In genomic region chr1:51822531-51822930, GRCm38 (mm10) we compare ENCODE assay signal across 15 mouse cellular contexts.
DNase-seq lines count a peak whose midpoint lies in the region; ATAC-seq and TF ChIP-seq lines count a peak whose summit lies in the region.
"Had no signal": no experiment of that assay in that cellular context is flagged by ENCODE, and none has a peak within 500 bp of the region (broad histone marks: within the 10 kb centered on the region; RNA-seq: fewer than 3 reads in every experiment).

No protein-coding gene starts in this region.

- H3K36me3 ChIP-seq in intestine, embryonic 14.5 days (ENCODE audit: control insufficient read depth, insufficient read depth, low read length) = 0 out of 2 replicates have a peak, but pooled peaks cover 10% of the 10 kb centered on the region
- H3K36me3 ChIP-seq in intestine, postnatal 0 days (ENCODE audit: control insufficient read depth, insufficient read depth) = no peaks in the 10 kb centered on the region
- H3K36me3 ChIP-seq in lung, embryonic 15.5 days = peaks cover 10% of the 10 kb centered on the region
- no peaks in the 10 kb centered on the region for H3K36me3 ChIP-seq in embryonic facial prominence, embryonic 15.5 days
- H3K36me3 ChIP-seq in limb, embryonic 15.5 days = no peaks in the 10 kb centered on the region
- H3K36me3 ChIP-seq: liver, embryonic 12.5 days had no signal

- H3K9me3 ChIP-seq in intestine, embryonic 14.5 days (ENCODE audit: control insufficient read depth, low read length) = no peaks in the 10 kb centered on the region
- no peaks in the 10 kb centered on the region for H3K9me3 ChIP-seq in intestine, postnatal 0 days (ENCODE audit: control insufficient read depth)
- no peaks in the 10 kb centered on the region for H3K9me3 ChIP-seq in lung, embryonic 15.5 days
- H3K9me3 ChIP-seq in embryonic facial prominence, embryonic 15.5 days (replicated peaks) = no peaks in the 10 kb centered on the region
- H3K9me3 ChIP-seq in limb, embryonic 15.5 days = no peaks in the 10 kb centered on the region
- H3K9me3 ChIP-seq: hindbrain, embryonic 10.5 days; liver, embryonic 12.5 days had no signal

- peaks cover 26% of the 10 kb centered on the region for H3K4me1 ChIP-seq in intestine, embryonic 14.5 days (replicated peaks; ENCODE audit: control insufficient read depth, insufficient read depth, low read length)
- H3K4me1 ChIP-seq in intestine, postnatal 0 days (replicated peaks; ENCODE audit: control insufficient read depth, insufficient read depth, low read length) = no peaks in the 10 kb centered on the region; the same call in 1 of the 2 replicates
- peaks cover 45% of the 10 kb centered on the region for H3K4me1 ChIP-seq in lung, embryonic 15.5 days
- H3K4me1 ChIP-seq in embryonic facial prominence, embryonic 15.5 days = peaks cover 24% of the 10 kb centered on the region
- peaks cover 22% of the 10 kb centered on the region for H3K4me1 ChIP-seq in limb, embryonic 15.5 days
- H3K4me1 ChIP-seq: hindbrain, embryonic 10.5 days; liver, embryonic 12.5 days had no signal

- ATAC-seq in intestine, embryonic 14.5 days (replicated peaks; ENCODE audit: low FRiP score, low TSS enrichment, low read depth) = no peak
- ATAC-seq in intestine, postnatal 0 days = no peak
- no peak for ATAC-seq in lung, embryonic 15.5 days (ENCODE audit: borderline replicate concordance, extremely low read depth, low FRiP score, low TSS enrichment)
- ATAC-seq in embryonic facial prominence, embryonic 15.5 days (ENCODE audit: insufficient number of reproducible peaks, low FRiP score, low TSS enrichment, low read depth) = no peak
- ATAC-seq in limb, embryonic 15.5 days (ENCODE audit: insufficient number of reproducible peaks, low FRiP score, low TSS enrichment, low read depth) = no peak
- ATAC-seq: liver, embryonic 12.5 days had no signal

- no peaks in the 10 kb centered on the region for H3K27me3 ChIP-seq in intestine, embryonic 14.5 days (replicated peaks; ENCODE audit: control insufficient read depth, insufficient read depth, low read length)
- H3K27me3 ChIP-seq in intestine, postnatal 0 days (replicated peaks; ENCODE audit: control insufficient read depth, insufficient read depth, low read length) = no peaks in the 10 kb centered on the region
- H3K27me3 ChIP-seq in lung, embryonic 15.5 days = no peaks in the 10 kb centered on the region
- no peaks in the 10 kb centered on the region for H3K27me3 ChIP-seq in embryonic facial prominence, embryonic 15.5 days
- no peaks in the 10 kb centered on the region for H3K27me3 ChIP-seq in limb, embryonic 15.5 days
- H3K27me3 ChIP-seq: liver, embryonic 12.5 days had no signal

- no peak overlapping the region for H3K4me2 ChIP-seq in intestine, embryonic 14.5 days (ENCODE audit: low read length)
- H3K4me2 ChIP-seq in intestine, postnatal 0 days (replicated peaks; ENCODE audit: low read depth) = no peak overlapping the region
- no peak overlapping the region for H3K4me2 ChIP-seq in lung, embryonic 15.5 days
- 0 out of 2 replicates have a peak overlapping the region, but pooled peaks have one; percentile 21 for H3K4me2 ChIP-seq in embryonic facial prominence, embryonic 15.5 days (replicated peaks)
- H3K4me2 ChIP-seq in limb, embryonic 15.5 days = no peak overlapping the region
- H3K4me2 ChIP-seq: liver, embryonic 12.5 days had no signal

- H3K4me3 ChIP-seq in intestine, embryonic 14.5 days (ENCODE audit: low read depth, low read length) = no peak overlapping the region
- no peak overlapping the region for H3K4me3 ChIP-seq in intestine, postnatal 0 days (ENCODE audit: low read depth, low read length)
- H3K4me3 ChIP-seq in lung, embryonic 15.5 days = no peak overlapping the region
- H3K4me3 ChIP-seq in embryonic facial prominence, embryonic 15.5 days (replicated peaks) = no peak overlapping the region
- no peak overlapping the region for H3K4me3 ChIP-seq in limb, embryonic 15.5 days
- H3K4me3 ChIP-seq: erythroblast, embryonic 14.5 days; hindbrain, embryonic 10.5 days; liver, embryonic 12.5 days had no signal

- H3K9ac ChIP-seq in intestine, embryonic 14.5 days (ENCODE audit: low read length) = no peak overlapping the region
- H3K9ac ChIP-seq in intestine, postnatal 0 days (ENCODE audit: low read depth, low read length) = no peak overlapping the region
- no peak overlapping the region for H3K9ac ChIP-seq in lung, embryonic 15.5 days
- H3K9ac ChIP-seq in embryonic facial prominence, embryonic 15.5 days = no peak overlapping the region
- no peak overlapping the region for H3K9ac ChIP-seq in limb, embryonic 15.5 days
- H3K9ac ChIP-seq: liver, embryonic 12.5 days had no signal

- TF ChIP-seq CTCF in intestine, postnatal 0 days (IDR thresholded peaks at IDR 0.05; ENCODE audit: low read depth) = no peak

- DNase-seq in intestine, embryonic 14.5 days (ENCODE audit: low spot score) = no peak
- no peak for DNase-seq in lung, postnatal 36 days
- DNase-seq in ovary, postnatal 14 days (ENCODE audit: low spot score) = no peak
- DNase-seq: cerebellum, postnatal 25 days; heart, adult 18-20 months; layer of hippocampus, postnatal 36 days; thymus, postnatal 36 days had no signal

- peak overlapping the region; percentile 12 for H3K27ac ChIP-seq in intestine, embryonic 14.5 days (ENCODE audit: low read depth)
- no peak overlapping the region for H3K27ac ChIP-seq in intestine, postnatal 0 days (ENCODE audit: low read depth, low read length)
- H3K27ac ChIP-seq in lung, embryonic 15.5 days = peak overlapping the region; percentile 76
- H3K27ac ChIP-seq in embryonic facial prominence, embryonic 15.5 days (replicated peaks) = peak overlapping the region; percentile 76
- peak overlapping the region; percentile 57 for H3K27ac ChIP-seq in limb, embryonic 15.5 days
- H3K27ac ChIP-seq: hindbrain, embryonic 10.5 days; liver, embryonic 12.5 days; macrophage had no signal

- 80% methylated on average over 4 of the region's 4 CpGs for WGBS in intestine, embryonic 14.5 days
- 80% methylated on average over 4 of the region's 4 CpGs for WGBS in intestine, postnatal 0 days
- WGBS in lung, embryonic 15.5 days = 75% methylated on average over 4 of the region's 4 CpGs
- 75% methylated on average over 4 of the region's 4 CpGs for WGBS in embryonic facial prominence, embryonic 15.5 days
- 63% methylated on average over 4 of the region's 4 CpGs for WGBS in limb, embryonic 15.5 days
